ENCODE assay signal across 17 mouse cellular contexts in genomic region chr3:108489968-108490367, GRCm38 (mm10). TPM values are rescaled to one million over a fixed set of nuclear protein-coding genes. Genes with fewer than 3 reads are reported as not detected.
DNase-seq lines count a peak whose midpoint lies in the region; TF ChIP-seq lines count a peak whose summit lies in the region.
"Had no signal": no experiment of that assay in that cellular context is flagged by ENCODE, and none has a peak within 500 bp of the region (broad histone marks: within the 10 kb centered on the region; RNA-seq: fewer than 3 reads in every experiment).

No protein-coding gene starts in this region.

- H3K4me3 ChIP-seq in kidney, adult 2 months (ENCODE audit: insufficient read depth, low read depth, low read length): no peak overlapping the region
- H3K4me3 ChIP-seq in thymus, adult 2 months (ENCODE audit: control insufficient read depth, insufficient read depth, low read length): no peak overlapping the region
- no peak overlapping the region for H3K4me3 ChIP-seq in hindbrain, embryonic 10.5 days
- H3K4me3 ChIP-seq: forebrain, embryonic 15.5 days; heart, embryonic 15.5 days; midbrain, embryonic 10.5 days; neural tube, embryonic 12.5 days had no signal

- peak; percentile 53 for TF ChIP-seq CTCF in kidney, adult 2 months (conservative IDR thresholded peaks at IDR 0.05; ENCODE audit: insufficient read depth, insufficient read length, low read depth, low read length)
- no peak for TF ChIP-seq CTCF in thymus, adult 2 months (IDR thresholded peaks at IDR 0.05; ENCODE audit: borderline replicate concordance, control insufficient read depth, extremely low read depth, insufficient read depth, low read length, poor library complexity)

- DNase-seq in kidney, adult 2 months: no peak
- no peak for DNase-seq in kidney, adult 9 months
- DNase-seq in thymus, postnatal 0 days (ENCODE audit: low spot score): peak; percentile 30
- no peak for DNase-seq in thymus, adult 2 months
- peak; percentile 58 for DNase-seq in ES-CJ7 (ENCODE audit: low read depth, low spot score)
- DNase-seq in induced T-regulatory cell, adult 2 months (ENCODE audit: low read depth): peak; percentile 61
- DNase-seq in hindbrain, embryonic 10.5 days (ENCODE audit: low spot score): no peak
- no peak for DNase-seq in right cerebral cortex, adult 18-20 months
- DNase-seq: adrenal gland, postnatal 10 days; cerebellum, adult 11-12 months; gastrocnemius, postnatal 14 days; kidney, postnatal 36 days; lung, adult 18-20 months had no signal

- no peaks in the 10 kb centered on the region for H3K36me3 ChIP-seq in kidney, adult 2 months (ENCODE audit: control insufficient read depth, insufficient read depth, low read length)
- no peaks in the 10 kb centered on the region for H3K36me3 ChIP-seq in thymus, adult 2 months (ENCODE audit: control insufficient read depth, insufficient read depth, low read length)
- H3K36me3 ChIP-seq in hindbrain, embryonic 10.5 days: no peaks in the 10 kb centered on the region
- H3K36me3 ChIP-seq: forebrain, embryonic 15.5 days; heart, embryonic 15.5 days; midbrain, embryonic 10.5 days; neural tube, embryonic 12.5 days had no signal

- WGBS in kidney, adult 2 months: 57% methylated on average over 3 of the region's 3 CpGs
- 51% methylated on average over 3 of the region's 3 CpGs for WGBS in thymus, adult 2 months
- WGBS in hindbrain, embryonic 10.5 days: 44% methylated on average over 3 of the region's 3 CpGs

- no peak overlapping the region for H3K27ac ChIP-seq in kidney, adult 2 months (ENCODE audit: insufficient read depth, low read depth, low read length)
- H3K27ac ChIP-seq in thymus, adult 2 months (ENCODE audit: control insufficient read depth, insufficient read depth, low read length): no peak overlapping the region
- no peak overlapping the region for H3K27ac ChIP-seq in hindbrain, embryonic 10.5 days
- H3K27ac ChIP-seq: forebrain, embryonic 15.5 days; heart, embryonic 15.5 days; midbrain, embryonic 10.5 days; neural tube, embryonic 12.5 days had no signal

- no peaks in the 10 kb centered on the region for H3K9me3 ChIP-seq in hindbrain, embryonic 10.5 days
- H3K9me3 ChIP-seq: forebrain, embryonic 15.5 days; heart, embryonic 15.5 days; midbrain, embryonic 10.5 days; neural tube, embryonic 12.5 days had no signal

- H3K27me3 ChIP-seq in kidney, adult 2 months (replicated peaks; ENCODE audit: control insufficient read depth, insufficient read depth, low read length): no peaks in the 10 kb centered on the region
- no peaks in the 10 kb centered on the region for H3K27me3 ChIP-seq in thymus, adult 2 months (ENCODE audit: control insufficient read depth, insufficient read depth, low read length)
- no peaks in the 10 kb centered on the region for H3K27me3 ChIP-seq in hindbrain, embryonic 10.5 days (ENCODE audit: insufficient read depth, poor library complexity, severe bottlenecking)
- H3K27me3 ChIP-seq: forebrain, embryonic 15.5 days; heart, embryonic 15.5 days; neural tube, embryonic 12.5 days had no signal

- no peak for TF ChIP-seq POLR2A in kidney, adult 2 months (IDR thresholded peaks at IDR 0.05; ENCODE audit: low read depth, low read length)
- TF ChIP-seq POLR2A in thymus, adult 2 months (IDR thresholded peaks at IDR 0.05; ENCODE audit: control insufficient read depth, extremely low read depth, insufficient read depth, low read length, poor library complexity): no peak

- H3K4me1 ChIP-seq in kidney, adult 2 months (ENCODE audit: control insufficient read depth, insufficient read depth, low read length): no peaks in the 10 kb centered on the region
- H3K4me1 ChIP-seq in thymus, adult 2 months (replicated peaks; ENCODE audit: control insufficient read depth, insufficient read depth, low read length): no peaks in the 10 kb centered on the region
- H3K4me1 ChIP-seq in hindbrain, embryonic 10.5 days (replicated peaks): peaks cover 9% of the 10 kb centered on the region; the same call in 1 of the 2 replicates
- H3K4me1 ChIP-seq: forebrain, embryonic 15.5 days; heart, embryonic 15.5 days; neural tube, embryonic 12.5 days had no signal

RNA-seq across cellular contexts. Expression of gene 1700013F07Rik, which starts 44.0 kb away (rescaled TPM):
- polyA plus RNA-seq in kidney, adult 2 months (2012; rRNA removed): 0.17 and 0.24 TPM in 2 replicates
- polyA plus RNA-seq in thymus, postnatal 0 days (2015; fragmentation: Nextera tagmentation; extraction: Ambion mirVana): 0.22 TPM in 1 of 2 replicates, not detected in the other
- 0.16 TPM in 1 of 2 replicates, not detected in the other for polyA plus RNA-seq in thymus, adult 2 months (2012; rRNA removed)
- 0.50 and 2.6 TPM in 2 replicates for polyA plus RNA-seq in hindbrain, embryonic 10.5 days (2016; fragmentation: Nextera tagmentation; extraction: Ambion mirVana)
- polyA plus RNA-seq: neural tube, embryonic 12.5 days had no signal

RNA-seq across cellular contexts. Expression of gene Sars, which starts 45.0 kb away (rescaled TPM):
- 49.2 and 58.8 TPM in 2 replicates for polyA plus RNA-seq in kidney, adult 2 months (2012; rRNA removed)
- 122 and 127 TPM in 2 replicates for polyA plus RNA-seq in thymus, postnatal 0 days (2015; fragmentation: Nextera tagmentation; extraction: Ambion mirVana)
- 45.7 and 46.5 TPM in 2 replicates for polyA plus RNA-seq in thymus, adult 2 months (2012; rRNA removed)
- polyA plus RNA-seq in hindbrain, embryonic 10.5 days (2016; fragmentation: Nextera tagmentation; extraction: Ambion mirVana): 161 and 177 TPM in 2 replicates

RNA-seq across cellular contexts. Expression of gene 5330417C22Rik, which starts 46.4 kb away (rescaled TPM):
- 0.25 and 0.37 TPM in 2 replicates for polyA plus RNA-seq in kidney, adult 2 months (2012; rRNA removed)
- 1.0 and 1.2 TPM in 2 replicates for polyA plus RNA-seq in thymus, postnatal 0 days (2015; fragmentation: Nextera tagmentation; extraction: Ambion mirVana)
- 1.7 and 1.8 TPM in 2 replicates for polyA plus RNA-seq in thymus, adult 2 months (2012; rRNA removed)
- 1.4 and 2.3 TPM in 2 replicates for polyA plus RNA-seq in hindbrain, embryonic 10.5 days (2016; fragmentation: Nextera tagmentation; extraction: Ambion mirVana)

Comparison
In these comparisons a context has a peak if more than half of its experiments do, and no peak if none do; other contexts are left out.
1. DNase-seq: peak in thymus, postnatal 0 days (single experiment), ES-CJ7 (single experiment) and induced T-regulatory cell, adult 2 months (single experiment); none in kidney, adult 2 months (single experiment), kidney, adult 9 months (single experiment), thymus, adult 2 months (single experiment), hindbrain, embryonic 10.5 days (single experiment) and right cerebral cortex, adult 18-20 months (single experiment).